Comparison of ENCODE assay signal across 21 mouse cellular contexts in genomic region chr8:66394148-66394547, GRCm38 (mm10).
"Had no signal": no experiment of that assay in that cellular context is flagged by ENCODE, and none has a peak within 500 bp of the region (broad histone marks: within the 10 kb centered on the region; RNA-seq: fewer than 3 reads in every experiment).

No protein-coding gene starts in this region.

- H3K27ac ChIP-seq: kidney, postnatal 0 days; layer of hippocampus, adult 2 months; limb, embryonic 10.5 days; limb, embryonic 13.5 days; liver, embryonic 13.5 days; lung, embryonic 15.5 days; midbrain, embryonic 10.5 days; midbrain, embryonic 13.5 days; stomach, postnatal 0 days had no signal

- H3K4me3 ChIP-seq: layer of hippocampus, adult 2 months; limb, embryonic 10.5 days; limb, embryonic 13.5 days; liver, embryonic 13.5 days; lung, embryonic 15.5 days; megakaryocyte, embryonic 14.5 days; midbrain, embryonic 10.5 days; midbrain, embryonic 13.5 days had no signal

- H3K4me2 ChIP-seq: limb, embryonic 13.5 days; liver, embryonic 13.5 days; lung, embryonic 15.5 days; midbrain, embryonic 13.5 days had no signal

- ATAC-seq: inflammation-experienced regulatory T-cells, adult 6 months; intestine, embryonic 16.5 days; midbrain, embryonic 13.5 days; midbrain, embryonic 16.5 days had no signal

- H3K9me3 ChIP-seq: limb, embryonic 10.5 days; limb, embryonic 13.5 days; liver, embryonic 13.5 days; lung, embryonic 15.5 days; midbrain, embryonic 10.5 days; midbrain, embryonic 13.5 days had no signal

- H3K36me3 ChIP-seq: limb, embryonic 10.5 days; limb, embryonic 13.5 days; liver, embryonic 13.5 days; lung, embryonic 15.5 days; midbrain, embryonic 10.5 days; midbrain, embryonic 13.5 days had no signal

- H3K4me1 ChIP-seq: limb, embryonic 10.5 days; limb, embryonic 13.5 days; liver, embryonic 13.5 days; lung, embryonic 15.5 days; megakaryocyte, embryonic 14.5 days; midbrain, embryonic 10.5 days; midbrain, embryonic 13.5 days had no signal

- H3K27me3 ChIP-seq: limb, embryonic 13.5 days; liver, embryonic 13.5 days; lung, embryonic 15.5 days; megakaryocyte, embryonic 14.5 days; midbrain, embryonic 13.5 days had no signal

- DNase-seq: kidney, adult 18-20 months; kidney, postnatal 25 days; layer of hippocampus, adult 9-11 months; liver, embryonic 13.5 days; lung, adult 18-20 months; lung, postnatal 4 days; thymus, adult 2 months; thymus, postnatal 14 days; thymus, postnatal 4 days had no signal

- H3K9ac ChIP-seq: limb, embryonic 13.5 days; liver, embryonic 13.5 days; lung, embryonic 15.5 days; midbrain, embryonic 13.5 days had no signal
